Mouse (Mus musculus) layer of hippocampus, postnatal 36 days (tissue): Measurements from ENCODE around the gene Ms4a1. TPM values are rescaled to one million over a fixed set of nuclear protein-coding genes. Genes with fewer than 3 reads are reported as not detected.
"Not testable (repeated sequence)": the region's sequence is repeated elsewhere in the genome, so short reads cannot be mapped to it uniquely, and the experiment has no call there.

Source experiments
- DNase-seq, 2 experiments: peaks; one replicate each; pipeline ENCODE4 v3.0.0; 2022
- total RNA-seq, 2 experiments: library from RNA; stranded (reverse); gene quantifications; 2 replicates each; pipeline ENCODE4 v1.2.3; 2021

The Ms4a1 gene
- not detected for total RNA-seq

GRCm38 (mm10) chr19:11266052-11266845 is at the start of gene Ms4a1:
TSS of gene Ms4a1 (minus strand) at chr19:11266241.
- no peak for DNase-seq

- DNase-seq: no peak
These were observed 48.3 kb upstream of the Ms4a1 start, which contains the start of gene Ms4a14 for GRCm38 (mm10) chr19:11314354-11314753. TSS of gene Ms4a14 (minus strand) at chr19:11314454.

DNA sequence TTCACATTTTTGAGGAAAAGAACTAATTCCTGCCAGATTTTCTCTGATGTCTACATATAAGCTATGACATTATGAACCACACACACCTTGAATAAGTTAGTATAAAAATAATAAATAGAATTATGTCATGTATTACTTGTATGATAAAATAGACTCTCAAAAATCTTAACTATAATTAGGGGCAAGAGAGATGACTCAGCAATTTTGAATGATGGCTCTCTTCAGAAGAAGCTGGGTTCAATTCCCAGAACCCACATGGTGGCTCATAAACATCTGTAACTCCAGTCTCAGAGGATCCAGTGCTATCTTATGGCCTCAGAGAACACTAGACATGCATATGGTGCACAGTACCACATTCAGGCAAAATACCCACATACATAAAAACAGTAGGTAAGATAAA is 42.8 kb upstream of the Ms4a1 start:
- no peak for DNase-seq

GRCm38 (mm10) chr19:11299529-11299928 is 33.5 kb upstream of the Ms4a1 start:
- DNase-seq: not testable (repeated sequence)

DNA sequence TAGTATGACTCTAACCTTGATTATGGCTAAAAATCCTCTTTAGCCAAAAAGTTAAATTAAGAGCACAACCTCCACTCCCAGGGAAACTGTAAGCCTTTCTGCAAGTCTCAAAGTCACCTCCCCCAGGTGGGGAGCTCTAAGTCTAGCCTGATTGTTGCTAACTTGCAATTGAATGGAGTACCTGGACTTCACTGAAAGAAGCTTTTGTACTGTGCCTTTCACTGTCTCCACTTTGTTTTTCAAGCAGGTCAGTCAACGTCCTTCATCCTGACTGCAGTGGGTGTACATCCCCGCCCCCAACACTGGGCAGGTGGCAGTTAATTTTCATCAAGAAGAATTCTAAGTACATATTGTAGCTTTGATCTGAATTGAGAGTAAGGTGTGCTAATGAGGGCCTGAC is 32.9 kb upstream of the Ms4a1 start:
- no peak for DNase-seq

- DNase-seq: not testable (repeated sequence)
These were observed 27.6 kb upstream of the Ms4a1 start for GRCm38 (mm10) chr19:11293616-11294015.

DNA sequence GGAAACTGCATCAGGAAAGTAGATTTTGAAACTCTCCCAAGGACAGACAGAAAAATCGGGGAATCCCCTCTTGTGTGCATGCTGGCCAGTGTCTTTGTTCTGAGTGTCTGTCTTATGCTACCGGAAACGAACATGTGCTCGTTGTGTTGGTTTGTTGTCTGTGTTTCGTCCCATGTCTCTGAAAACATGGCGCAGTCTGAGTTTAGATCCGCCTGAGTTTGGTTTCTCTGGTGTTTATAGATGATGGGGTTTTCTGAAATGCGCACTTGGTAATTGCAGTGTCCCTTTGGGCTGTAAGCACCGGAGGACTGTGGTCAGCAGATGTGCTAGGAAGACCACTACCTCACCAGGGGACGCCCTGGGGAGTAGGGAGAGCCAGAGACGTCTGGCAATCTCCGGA is 26.9 kb upstream of the Ms4a1 start:
- DNase-seq: peak; percentile 1 to 3

GRCm38 (mm10) chr19:11283773-11284172 is 17.7 kb upstream of the Ms4a1 start, which contains the start of gene Ms4a5:
TSS of gene Ms4a5 (minus strand) at chr19:11283873.
- DNase-seq: no peak

DNA sequence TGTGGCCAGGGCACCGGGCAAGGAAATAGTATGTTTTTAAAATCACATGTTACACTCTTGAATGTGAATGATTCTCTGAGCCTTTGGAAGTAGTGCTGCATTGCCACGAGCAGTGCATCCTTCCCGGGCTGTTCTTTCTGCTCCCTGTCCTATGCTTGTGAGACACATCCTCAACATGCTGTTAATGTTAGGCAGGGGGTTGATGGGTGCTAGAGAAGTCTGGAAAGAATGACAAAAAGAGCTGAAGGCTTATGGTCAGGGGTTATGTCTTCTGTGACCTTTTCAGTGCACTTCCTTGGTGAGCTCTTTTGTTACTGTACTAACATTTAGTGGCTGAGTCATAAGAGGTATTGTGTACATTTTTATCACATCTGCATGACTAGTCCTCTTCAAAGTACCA is 14.2 kb upstream of the Ms4a1 start:
- no peak for DNase-seq

- DNase-seq: no peak
These were observed 10.4 kb upstream of the Ms4a1 start for GRCm38 (mm10) chr19:11276431-11276830.

GRCm38 (mm10) chr19:11266956-11267355 is 915 bp upstream of the Ms4a1 start:
- DNase-seq: no peak

- DNase-seq: no peak
These were observed 1.3 kb downstream of the Ms4a1 start for GRCm38 (mm10) chr19:11264602-11265185.

DNA sequence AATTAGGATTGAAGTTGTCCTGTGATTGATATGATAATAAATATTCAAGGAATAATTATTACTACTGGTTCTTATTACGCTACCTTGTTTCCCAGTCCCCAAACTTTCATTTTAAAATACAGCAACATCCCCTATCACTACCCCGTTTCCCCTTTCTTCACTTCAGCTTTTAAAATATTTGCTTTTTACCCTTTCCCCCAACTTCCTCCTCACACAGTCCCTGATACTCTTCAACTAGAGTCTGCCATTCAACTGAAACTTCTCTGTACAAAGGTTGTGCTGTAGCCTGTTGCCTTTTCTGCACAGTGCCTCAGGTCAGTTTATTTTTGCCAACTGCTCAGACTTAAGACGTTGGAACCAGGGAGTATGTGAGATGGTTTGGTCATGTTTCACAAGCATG is 2.5 kb downstream of the Ms4a1 start:
- DNase-seq: no peak

DNA sequence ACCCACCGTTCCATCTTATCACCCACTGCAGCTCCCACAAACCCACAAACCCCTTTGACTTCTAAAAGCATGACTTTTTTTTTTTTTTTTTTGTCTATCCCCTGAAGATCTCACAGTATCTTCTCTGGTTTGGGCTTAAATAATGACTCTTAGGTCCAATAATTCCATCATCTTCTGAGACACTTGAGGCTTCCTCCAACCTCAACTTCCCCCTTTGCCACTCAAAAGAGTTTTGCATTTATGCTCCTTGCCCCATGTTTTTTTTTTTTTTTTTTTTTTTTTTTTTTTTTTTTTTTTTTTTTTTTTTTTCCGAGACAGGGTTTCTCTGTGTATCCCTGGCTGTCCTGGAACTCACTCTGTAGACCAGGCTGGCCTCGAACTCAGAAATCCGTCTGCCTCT is 3.1 kb downstream of the Ms4a1 start:
- DNase-seq: not testable (repeated sequence)

- no peak for DNase-seq
These were observed 4.5 kb downstream of the Ms4a1 start for GRCm38 (mm10) chr19:11261522-11261921.

GRCm38 (mm10) chr19:11244230-11244629 is 21.8 kb downstream of the Ms4a1 start:
- no peak for DNase-seq

- DNase-seq: no peak
These were observed 23.5 kb downstream of the Ms4a1 start for GRCm38 (mm10) chr19:11242560-11242959.

- no peak for DNase-seq
These were observed 30.2 kb downstream of the Ms4a1 start for GRCm38 (mm10) chr19:11235820-11236219.

GRCm38 (mm10) chr19:11234921-11235735 is 30.9 kb downstream of the Ms4a1 start:
- DNase-seq: no peak

GRCm38 (mm10) chr19:11234244-11234643 is 31.8 kb downstream of the Ms4a1 start:
- DNase-seq: no peak

DNA sequence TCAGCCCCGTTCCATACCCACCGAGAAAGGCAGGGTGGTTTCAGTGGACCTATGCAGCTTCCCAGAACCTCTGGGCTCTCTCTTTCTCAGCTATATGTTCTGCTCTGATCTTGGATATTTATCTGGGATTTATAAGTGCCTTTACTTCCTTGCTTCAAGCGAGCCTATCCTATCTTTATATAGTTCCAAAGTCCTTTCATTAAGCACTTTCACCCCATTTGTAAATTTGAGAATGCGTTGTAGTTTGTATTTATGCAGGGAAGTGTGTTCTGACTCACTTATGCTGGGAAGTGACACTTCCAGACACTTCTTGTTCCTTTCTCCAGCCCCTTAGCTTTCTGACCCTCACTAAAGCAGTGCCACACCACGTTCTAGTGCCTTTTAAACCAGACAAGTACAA is 33.7 kb downstream of the Ms4a1 start, which contains the start of gene Ms4a12:
Gene Ms4a12 (minus strand): TSS at position 101 of the 400 bp plus-strand sequence.
- no peak for DNase-seq
